Mouse (Mus musculus) hindbrain, embryonic 14.5 days (tissue): ENCODE data around the gene Wdr25. TPM values are rescaled to one million over a fixed set of nuclear protein-coding genes. Genes with fewer than 3 reads are reported as not detected.

Experiments used
- ATAC-seq: fragments of 200-750 bp; cut with Nextera tagmentation; 2 replicates; pipeline ENCODE4 v1.8.0; 2017; ENCODE audit warnings: moderate number of reproducible peaks, mild to moderate bottlenecking, moderate TSS enrichment, moderate library complexity; ENCODE audit not compliant: low FRiP score
- DNase-seq: peaks from one replicate; pipeline ENCODE4 v3.0.0-alpha.2; 2015; ENCODE audit warnings: low spot score
- H3K27ac ChIP-seq: fragments of 300-500 bp; sonication (generic); 2 replicates; pipeline ENCODE4 v1.5.1; 2014; ENCODE audit warnings: mild to moderate bottlenecking, moderate library complexity
- H3K27me3 ChIP-seq: fragments of 300-500 bp; sonication (generic); 2 replicates; pipeline ENCODE4 v1.6.1; 2014; ENCODE audit warnings: mild to moderate bottlenecking, low read length, mixed read lengths; ENCODE audit not compliant: control insufficient read depth, insufficient read depth
- H3K36me3 ChIP-seq: fragments of 300-500 bp; sonication (generic); replicated peaks from 2 replicates; pipeline ENCODE4 v1.6.1; 2014; ENCODE audit not compliant: control insufficient read depth, insufficient read depth
- H3K4me1 ChIP-seq: fragments of 300-500 bp; sonication (generic); replicated peaks from 2 replicates; pipeline ENCODE4 v1.6.1; 2014; ENCODE audit warnings: antibody characterized with exemption, low read length, mixed read lengths; ENCODE audit not compliant: control insufficient read depth, insufficient read depth
- H3K4me2 ChIP-seq: fragments of 300-500 bp; sonication (generic); replicated peaks from 2 replicates; pipeline ENCODE4 v1.6.1; 2014; ENCODE audit warnings: mild to moderate bottlenecking, moderate library complexity
- H3K4me3 ChIP-seq: fragments of 300-500 bp; sonication (generic); replicated peaks from 2 replicates; pipeline ENCODE4 v1.5.1; 2014; ENCODE audit warnings: mild to moderate bottlenecking, low read length
- H3K9ac ChIP-seq: fragments of 300-500 bp; sonication (generic); 2 replicates; pipeline ENCODE4 v1.6.1; 2014
- H3K9me3 ChIP-seq: fragments of 300-500 bp; sonication (generic); 2 replicates; pipeline ENCODE4 v1.6.1; 2016; ENCODE audit warnings: low read length; ENCODE audit not compliant: control insufficient read depth
- WGBS: fragments of 180-500 bp; shearing (Covaris S2); extraction: QIAGEN DNeasy Blood & Tissue Kit; methylation state at CpG from one replicate; pipeline ENCODE4 v1.1.7; 2014; 5-methylcytosine and 5-hydroxymethylcytosine counted together
- polyA plus RNA-seq: library from polyadenylated mRNA; unstranded; fragments of >200 nt; fragmentation: Nextera tagmentation; extraction: Ambion mirVana; gene quantifications from 2 replicates; pipeline ENCODE4 v1.2.1, GENCODE M21; 2014

Wdr25 gene
- polyA plus RNA-seq, 1 experiment from 2014 or later: 4.0 TPM

GRCm38 (mm10) chr12:108958991-108959638 is 65.7 kb downstream of the Wdr25 start:
- peak overlapping the region; percentile 80 for H3K27ac ChIP-seq
- WGBS: 3% methylated on average over 23 of the region's 23 CpGs

GRCm38 (mm10) chr12:108959639-108960219 is 66.3 kb downstream of the Wdr25 start:
- H3K4me1 ChIP-seq: peaks cover 40% of the 10 kb centered on the region
- H3K9me3 ChIP-seq: no peaks in the 10 kb centered on the region
- H3K36me3 ChIP-seq: no peaks in the 10 kb centered on the region
- DNase-seq (no peak), ATAC-seq (peak; percentile 35)
- WGBS: 13% methylated on average over 12 of the region's 12 CpGs
- H3K9ac ChIP-seq: peak overlapping the region; percentile 45; the same call in 1 of the 2 replicates
- peak overlapping the region; percentile 53 for H3K4me2 ChIP-seq
- peak overlapping the region; percentile 10 for H3K4me3 ChIP-seq
- peak overlapping the region; percentile 80 for H3K27ac ChIP-seq
- no peaks in the 10 kb centered on the region for H3K27me3 ChIP-seq

More at GRCm38 (mm10) chr12:108958991-108959638, 65.7 kb downstream of the Wdr25 start:
- Histone ChIP-seq H3K4me1 (peaks cover 46% of the 10 kb centered on the region), H3K4me3 (peak overlapping the region; percentile 10), H3K27me3 (no peaks in the 10 kb centered on the region), H3K9me3 (no peaks in the 10 kb centered on the region), H3K9ac (peak overlapping the region; percentile 45; the same call in 1 of the 2 replicates), H3K36me3 (no peaks in the 10 kb centered on the region), H3K4me2 (peak overlapping the region; percentile 53)
- DNase-seq (no peak), ATAC-seq (peak; percentile 28)

GRCm38 (mm10) chr12:108960225-108960624 is 66.8 kb downstream of the Wdr25 start:
- Histone ChIP-seq H3K9ac (no peak overlapping the region), H3K36me3 (no peaks in the 10 kb centered on the region), H3K4me1 (peaks cover 39% of the 10 kb centered on the region), H3K4me3 (no peak overlapping the region), H3K4me2 (no peak overlapping the region), H3K27me3 (no peaks in the 10 kb centered on the region), H3K27ac (no peak overlapping the region), H3K9me3 (no peaks in the 10 kb centered on the region)
- peak; percentile 67 for ATAC-seq
- DNase-seq: peak; percentile 81
- 31% methylated on average over 10 of the region's 10 CpGs for WGBS

GRCm38 (mm10) chr12:108967631-108968030 is 74.2 kb downstream of the Wdr25 start:
- H3K4me2 ChIP-seq: no peak overlapping the region
- H3K27ac ChIP-seq: no peak overlapping the region
- H3K9me3 ChIP-seq: no peaks in the 10 kb centered on the region
- no peak overlapping the region for H3K4me3 ChIP-seq
- no peaks in the 10 kb centered on the region for H3K36me3 ChIP-seq
- 0 out of 2 replicates have a peak, but pooled peaks cover 6% of the 10 kb centered on the region for H3K4me1 ChIP-seq
- no peaks in the 10 kb centered on the region for H3K27me3 ChIP-seq
- DNase-seq: no peak
- WGBS: 78% methylated on average over 4 of the region's 4 CpGs
- ATAC-seq: no peak
- H3K9ac ChIP-seq: no peak overlapping the region

- Histone ChIP-seq H3K4me1 (0 out of 2 replicates have a peak, but pooled peaks cover 3% of the 10 kb centered on the region), H3K27me3 (no peaks in the 10 kb centered on the region), H3K9me3 (no peaks in the 10 kb centered on the region), H3K4me3 (no peak overlapping the region), H3K27ac (no peak overlapping the region), H3K9ac (no peak overlapping the region), H3K36me3 (no peaks in the 10 kb centered on the region), H3K4me2 (no peak overlapping the region)
- ATAC-seq: no peak
- 85% methylated on average over 10 of the region's 10 CpGs for WGBS
- DNase-seq: no peak
These were observed 74.6 kb downstream of the Wdr25 start for GRCm38 (mm10) chr12:108968031-108968430.

GRCm38 (mm10) chr12:108971446-108971845 is 78.0 kb downstream of the Wdr25 start:
- Histone ChIP-seq H3K9me3 (no peaks in the 10 kb centered on the region), H3K9ac (no peak overlapping the region), H3K27ac (no peak overlapping the region), H3K36me3 (no peaks in the 10 kb centered on the region), H3K4me1 (no peaks in the 10 kb centered on the region), H3K27me3 (no peaks in the 10 kb centered on the region), H3K4me2 (no peak overlapping the region), H3K4me3 (no peak overlapping the region)
- no peak for DNase-seq
- ATAC-seq: no peak
- 86% methylated on average over 9 of the region's 9 CpGs for WGBS

- no peaks in the 10 kb centered on the region for H3K36me3 ChIP-seq
- H3K4me2 ChIP-seq: no peak overlapping the region
- H3K9ac ChIP-seq: no peak overlapping the region
- H3K9me3 ChIP-seq: no peaks in the 10 kb centered on the region
- no peaks in the 10 kb centered on the region for H3K27me3 ChIP-seq
- 92% methylated on average over 14 of the region's 14 CpGs for WGBS
- no peaks in the 10 kb centered on the region for H3K4me1 ChIP-seq
- ATAC-seq: no peak
- no peak overlapping the region for H3K4me3 ChIP-seq
- no peak overlapping the region for H3K27ac ChIP-seq
- DNase-seq: no peak
These were observed 78.8 kb downstream of the Wdr25 start for GRCm38 (mm10) chr12:108972234-108972633.

GRCm38 (mm10) chr12:108979977-108980376 is 86.5 kb downstream of the Wdr25 start:
- H3K9me3 ChIP-seq: no peaks in the 10 kb centered on the region
- no peak overlapping the region for H3K4me2 ChIP-seq
- DNase-seq (no peak), ATAC-seq (no peak)
- H3K27ac ChIP-seq: no peak overlapping the region
- H3K4me3 ChIP-seq: no peak overlapping the region
- WGBS: 14% methylated on average over 10 of the region's 10 CpGs
- no peak overlapping the region for H3K9ac ChIP-seq
- peaks cover 35% of the 10 kb centered on the region for H3K4me1 ChIP-seq
- no peaks in the 10 kb centered on the region for H3K36me3 ChIP-seq
- H3K27me3 ChIP-seq: no peaks in the 10 kb centered on the region

GRCm38 (mm10) chr12:108981941-108982683 is 88.7 kb downstream of the Wdr25 start:
- Histone ChIP-seq H3K4me2 (no peak overlapping the region), H3K9me3 (no peaks in the 10 kb centered on the region), H3K27me3 (no peaks in the 10 kb centered on the region), H3K36me3 (no peaks in the 10 kb centered on the region), H3K4me1 (peaks cover 35% of the 10 kb centered on the region), H3K9ac (no peak overlapping the region), H3K27ac (peak overlapping the region; percentile 32; the same call in 1 of the 2 replicates), H3K4me3 (no peak overlapping the region)
- DNase-seq (peak; percentile 60), ATAC-seq (peak; percentile 32; the same call in 1 of the 2 replicates)
- 36% methylated on average over 14 of the region's 14 CpGs for WGBS
